Mouse (Mus musculus) kidney, embryonic 14.5 days (tissue): ENCODE results near the gene Ap2b1. TPM values are rescaled to one million over a fixed set of nuclear protein-coding genes. Genes with fewer than 3 reads are reported as not detected.

ENCODE experiments used
- ATAC-seq: fragments of 200-750 bp; cut with Nextera tagmentation; 2 replicates; pipeline ENCODE4 v1.8.0; 2017; ENCODE audit warnings: moderate number of reproducible peaks, mild to moderate bottlenecking, moderate TSS enrichment, moderate library complexity; ENCODE audit not compliant: low FRiP score, low TSS enrichment
- H3K27ac ChIP-seq: fragments of 300-500 bp; sonication (generic); 2 replicates; pipeline ENCODE4 v1.5.1; 2014; ENCODE audit warnings: low read depth, mild to moderate bottlenecking, low read length, moderate library complexity, mixed read lengths
- H3K27me3 ChIP-seq: fragments of 300-500 bp; sonication (generic); 2 replicates; pipeline ENCODE4 v1.6.1; 2014; ENCODE audit warnings: mild to moderate bottlenecking, low read length; ENCODE audit not compliant: control insufficient read depth, insufficient read depth
- H3K36me3 ChIP-seq: fragments of 300-500 bp; sonication (generic); 2 replicates; pipeline ENCODE4 v1.6.1; 2014; ENCODE audit warnings: low read length, mixed read lengths; ENCODE audit not compliant: control insufficient read depth, insufficient read depth
- H3K4me1 ChIP-seq: fragments of 300-500 bp; sonication (generic); 2 replicates; pipeline ENCODE4 v1.6.1; 2014; ENCODE audit warnings: low read length, mixed read lengths; ENCODE audit not compliant: control insufficient read depth, insufficient read depth
- H3K4me2 ChIP-seq: fragments of 300-500 bp; sonication (generic); replicated peaks from 2 replicates; pipeline ENCODE4 v1.6.1; 2014; ENCODE audit warnings: low read depth, mild to moderate bottlenecking, low read length
- H3K4me3 ChIP-seq: fragments of 300-500 bp; sonication (generic); 2 replicates; pipeline ENCODE4 v1.5.1; 2014; ENCODE audit warnings: mild to moderate bottlenecking, low read length
- H3K9ac ChIP-seq: fragments of 300-500 bp; sonication (generic); 2 replicates; pipeline ENCODE4 v1.6.1; 2014; ENCODE audit warnings: low read depth, mild to moderate bottlenecking, low read length, moderate library complexity
- H3K9me3 ChIP-seq: fragments of 300-500 bp; sonication (generic); 2 replicates; pipeline ENCODE4 v1.6.1; 2016; ENCODE audit warnings: low read length; ENCODE audit not compliant: control insufficient read depth
- WGBS: fragments of 180-500 bp; shearing (Covaris S2); extraction: QIAGEN DNeasy Blood & Tissue Kit; methylation state at CpG from one replicate; pipeline ENCODE4 v1.1.7; 2014; 5-methylcytosine and 5-hydroxymethylcytosine counted together
- polyA plus RNA-seq: library from polyadenylated mRNA; unstranded; fragments of >200 nt; fragmentation: Nextera tagmentation; extraction: Ambion mirVana; gene quantifications from 2 replicates; pipeline ENCODE4 v1.2.1, GENCODE M21; 2014

Ap2b1 gene
- polyA plus RNA-seq, 1 experiment from 2014 or later, result 83.8 TPM

DNA sequence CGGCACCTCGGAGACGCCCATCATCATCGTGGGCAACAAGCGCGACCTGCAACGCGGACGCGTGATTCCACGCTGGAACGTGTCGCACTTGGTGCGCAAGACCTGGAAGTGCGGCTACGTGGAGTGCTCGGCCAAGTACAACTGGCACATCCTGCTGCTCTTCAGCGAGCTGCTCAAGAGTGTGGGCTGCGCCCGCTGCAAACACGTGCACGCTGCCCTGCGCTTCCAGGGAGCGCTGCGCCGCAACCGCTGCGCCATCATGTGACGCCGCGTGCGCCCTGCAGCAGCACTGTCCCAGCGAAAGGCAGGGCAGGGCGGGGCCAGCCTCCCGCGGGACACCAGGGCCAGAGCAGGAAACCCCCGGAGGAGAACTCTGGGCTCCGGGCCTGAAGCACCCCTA, 119.7 kb downstream of the Ap2b1 start:
- ATAC-seq, result no peak
- H3K27ac ChIP-seq, result no peak overlapping the region
- H3K4me2 ChIP-seq, result peak overlapping the region; percentile 10; the same call in 1 of the 2 replicates
- H3K9ac ChIP-seq, result no peak overlapping the region
- peak overlapping the region; percentile 14; the same call in 1 of the 2 replicates for H3K4me3 ChIP-seq
- H3K36me3 ChIP-seq, result no peaks in the 10 kb centered on the region
- no peaks in the 10 kb centered on the region for H3K9me3 ChIP-seq
- peaks cover 39% of the 10 kb centered on the region for H3K27me3 ChIP-seq
- H3K4me1 ChIP-seq, result no peaks in the 10 kb centered on the region
- WGBS, result 6% methylated on average over 37 of the region's 38 CpGs

DNA sequence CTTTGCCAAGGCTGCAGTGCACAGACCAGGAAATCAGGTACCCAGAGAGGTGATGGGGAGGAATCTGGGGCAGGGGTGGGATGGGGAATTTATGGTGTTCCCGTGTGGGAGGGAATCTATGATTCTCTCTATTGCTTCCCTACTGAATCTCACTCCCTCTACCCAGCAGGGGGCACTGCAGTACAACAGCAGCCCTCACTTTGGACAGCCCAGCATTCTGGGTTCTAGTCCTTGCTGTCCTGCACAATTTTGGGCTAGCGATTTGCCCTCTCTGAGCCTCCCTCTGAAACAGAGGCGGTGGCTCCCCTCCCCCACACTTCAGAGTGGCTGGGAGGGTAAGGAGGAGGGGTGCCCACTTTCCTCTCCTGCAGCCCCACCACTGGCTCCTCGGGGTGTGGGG, 121.5 kb downstream of the Ap2b1 start:
- Histone ChIP-seq H3K27me3 (peaks cover 39% of the 10 kb centered on the region), H3K4me1 (no peaks in the 10 kb centered on the region), H3K4me2 (no peak overlapping the region), H3K9me3 (no peaks in the 10 kb centered on the region), H3K9ac (no peak overlapping the region), H3K27ac (no peak overlapping the region), H3K4me3 (no peak overlapping the region), H3K36me3 (no peaks in the 10 kb centered on the region)
- ATAC-seq, result no peak
- 45% methylated on average over 4 of the region's 4 CpGs for WGBS

DNA sequence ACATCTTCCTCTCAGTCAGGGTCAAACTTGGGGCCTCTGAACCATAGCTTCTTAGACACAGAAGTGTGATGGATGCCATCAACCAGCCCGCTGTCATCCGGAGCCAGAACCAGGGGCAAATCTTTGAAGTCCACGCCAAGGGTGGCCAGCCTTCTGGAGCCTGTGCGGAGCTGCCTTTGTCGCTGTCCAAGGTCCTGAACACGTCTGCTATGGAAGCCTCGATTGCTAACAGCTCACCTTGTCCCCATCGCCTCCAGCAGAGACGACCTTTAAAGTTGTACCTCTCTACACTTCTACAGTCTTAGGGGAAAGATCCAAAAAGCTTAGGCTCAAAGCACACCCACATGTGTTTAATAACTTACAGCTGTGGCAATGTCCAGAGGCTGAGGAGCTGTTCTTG, 122.5 kb downstream of the Ap2b1 start:
- Histone ChIP-seq H3K36me3 (no peaks in the 10 kb centered on the region), H3K27ac (no peak overlapping the region), H3K27me3 (peaks cover 39% of the 10 kb centered on the region), H3K4me1 (no peaks in the 10 kb centered on the region), H3K4me2 (no peak overlapping the region), H3K4me3 (no peak overlapping the region), H3K9me3 (no peaks in the 10 kb centered on the region), H3K9ac (no peak overlapping the region)
- ATAC-seq, result no peak
- WGBS, result 2% methylated on average over 9 of the region's 9 CpGs

DNA sequence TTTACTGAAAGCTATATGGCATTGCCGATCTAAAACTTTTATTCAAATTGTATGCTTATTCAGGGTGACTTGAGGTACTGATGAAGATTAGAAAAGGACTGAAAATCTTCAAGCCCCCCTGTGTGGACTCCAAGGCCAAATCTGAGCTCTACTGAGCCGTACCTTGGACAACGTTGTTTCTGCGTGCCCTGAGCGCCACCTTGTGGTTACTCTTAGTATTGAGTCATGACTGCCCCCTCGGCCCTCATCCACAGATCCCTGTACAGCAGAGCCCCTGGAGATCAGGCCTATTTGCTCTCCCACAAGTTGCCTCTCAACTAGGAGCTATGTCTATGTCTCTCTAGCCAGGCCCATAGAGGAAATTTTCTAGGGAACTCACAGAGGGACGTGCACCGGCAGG, 125.9 kb downstream of the Ap2b1 start:
- no peaks in the 10 kb centered on the region for H3K36me3 ChIP-seq
- no peaks in the 10 kb centered on the region for H3K4me1 ChIP-seq
- no peak overlapping the region for H3K4me3 ChIP-seq
- H3K27me3 ChIP-seq, result peaks cover 23% of the 10 kb centered on the region
- H3K9ac ChIP-seq, result no peak overlapping the region
- WGBS, result 8% methylated on average over 8 of the region's 8 CpGs
- H3K9me3 ChIP-seq, result no peaks in the 10 kb centered on the region
- H3K27ac ChIP-seq, result no peak overlapping the region
- H3K4me2 ChIP-seq, result no peak overlapping the region
- no peak for ATAC-seq

DNA sequence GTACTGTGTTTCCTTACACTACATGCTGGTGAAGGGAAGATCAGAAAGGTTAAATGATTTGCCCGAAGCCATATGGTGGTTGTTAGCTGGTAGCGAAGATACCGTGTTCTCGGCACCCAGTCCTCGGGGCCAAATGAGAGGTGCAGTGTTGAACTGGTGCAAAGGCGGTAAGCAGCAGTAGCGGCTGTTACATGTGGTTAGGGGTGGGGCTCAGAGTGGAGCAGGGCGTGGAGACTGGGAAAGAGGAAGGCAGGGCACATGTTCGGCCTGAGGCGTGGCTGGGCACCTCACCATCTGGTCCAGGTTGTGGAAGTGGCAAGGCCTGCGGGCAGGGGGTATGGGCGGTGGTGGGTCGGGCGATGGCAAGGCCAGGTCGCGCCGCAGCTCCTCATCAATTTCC, 128.1 kb downstream of the Ap2b1 start:
- H3K27me3 ChIP-seq, result peaks cover 7% of the 10 kb centered on the region
- H3K9ac ChIP-seq, result no peak overlapping the region
- ATAC-seq, result no peak
- no peaks in the 10 kb centered on the region for H3K36me3 ChIP-seq
- 20% methylated on average over 16 of the region's 17 CpGs for WGBS
- no peaks in the 10 kb centered on the region for H3K4me1 ChIP-seq
- H3K9me3 ChIP-seq, result no peaks in the 10 kb centered on the region
- no peak overlapping the region for H3K27ac ChIP-seq
- H3K4me3 ChIP-seq, result no peak overlapping the region
- no peak overlapping the region for H3K4me2 ChIP-seq

DNA sequence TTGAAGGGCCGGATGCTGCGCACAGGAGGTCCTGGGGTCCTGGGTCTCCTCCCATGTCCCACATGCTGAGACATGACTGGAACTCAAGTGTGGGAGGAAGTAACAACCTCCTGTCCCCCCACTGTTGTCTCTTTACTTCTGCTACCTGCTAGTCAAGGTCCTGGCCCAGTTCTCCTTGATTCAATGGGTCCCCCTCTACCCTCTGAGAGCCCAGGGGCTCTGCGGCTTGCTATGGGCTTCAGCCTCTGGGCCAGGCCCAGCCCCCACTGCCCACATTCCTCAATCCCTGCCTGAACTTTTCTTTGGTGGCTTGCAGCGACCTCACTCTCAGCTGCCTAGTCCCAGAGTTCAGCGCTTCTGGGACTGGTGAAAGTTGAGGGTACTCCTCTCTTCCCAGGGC, 130.5 kb downstream of the Ap2b1 start, which contains the start of gene Gas2l2:
TSS of gene Gas2l2 (minus strand) at position 101 of the 400 bp plus-strand sequence.
- no peak within 1 kb of the TSS for H3K4me3 ChIP-seq
- no peaks in the 10 kb centered on the region for H3K4me1 ChIP-seq
- H3K36me3 ChIP-seq, result no peaks in the 10 kb centered on the region
- H3K4me2 ChIP-seq, result no peak within 1 kb of the TSS
- H3K27me3 ChIP-seq, result peaks cover 7% of the 10 kb centered on the region
- 60% methylated on average over 5 of the region's 5 CpGs for WGBS
- no peak within 1 kb of the TSS for H3K27ac ChIP-seq
- H3K9ac ChIP-seq, result no peak within 1 kb of the TSS
- no peak for ATAC-seq
- no peaks in the 10 kb centered on the region for H3K9me3 ChIP-seq

DNA sequence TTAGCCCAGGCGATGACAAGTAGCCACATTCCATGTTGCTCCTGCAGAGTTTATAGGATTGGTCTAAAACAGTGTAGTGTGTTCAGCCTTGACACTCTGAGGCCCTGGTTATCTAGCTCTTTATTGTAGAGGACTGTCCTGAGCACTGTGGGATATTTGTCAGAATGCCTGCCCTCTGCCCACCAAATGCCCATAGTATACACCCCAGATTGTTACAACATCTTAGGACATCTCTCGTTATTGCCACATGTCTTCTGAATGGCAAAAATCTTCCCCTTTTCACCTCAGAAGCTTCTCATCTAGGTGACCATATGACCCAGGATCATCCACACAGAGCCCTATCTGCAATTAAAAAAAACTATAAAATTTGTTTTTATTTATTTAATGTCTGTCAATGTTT, 133.7 kb downstream of the Ap2b1 start:
- H3K4me1 ChIP-seq, result no peaks in the 10 kb centered on the region

DNA sequence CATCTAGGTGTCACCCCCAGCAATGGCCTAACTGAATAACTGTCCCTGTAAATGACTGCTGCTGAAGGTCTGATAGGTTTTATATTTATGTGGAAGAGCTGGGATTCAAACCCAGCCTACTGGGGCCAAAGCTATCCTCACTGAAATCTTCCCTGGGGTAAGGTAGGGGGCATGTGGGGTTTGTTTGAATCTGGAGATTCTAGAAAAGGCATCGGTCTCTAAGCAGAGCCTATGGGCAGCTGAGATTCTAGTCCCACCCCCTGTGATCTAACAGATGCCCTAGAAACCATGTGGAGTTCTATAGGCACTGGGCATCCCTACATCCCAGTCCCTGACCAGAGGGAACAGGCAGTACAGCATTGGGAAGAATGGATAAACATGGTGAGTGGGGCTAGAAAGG, 138.6 kb downstream of the Ap2b1 start, which contains the start of gene 1700020L24Rik:
TSS of gene 1700020L24Rik (plus strand) at position 301 of the 400 bp plus-strand sequence.
- no peak within 1 kb of the TSS for H3K4me3 ChIP-seq
- H3K27me3 ChIP-seq, result peaks cover 15% of the 10 kb centered on the region
- 84% methylated on average over 1 of the region's 1 CpGs for WGBS
- no peak within 1 kb of the TSS for H3K4me2 ChIP-seq
- no peak within 1 kb of the TSS for H3K27ac ChIP-seq
- no peaks in the 10 kb centered on the region for H3K4me1 ChIP-seq
- ATAC-seq, result no peak
- no peak within 1 kb of the TSS for H3K9ac ChIP-seq
- no peaks in the 10 kb centered on the region for H3K36me3 ChIP-seq
- H3K9me3 ChIP-seq, result no peaks in the 10 kb centered on the region

More for the DNA sequence above, 133.7 kb downstream of the Ap2b1 start:
- no peak for ATAC-seq
- no peak overlapping the region for H3K27ac ChIP-seq
- H3K27me3 ChIP-seq, result no peaks in the 10 kb centered on the region
- no peaks in the 10 kb centered on the region for H3K36me3 ChIP-seq
- H3K4me3 ChIP-seq, result no peak overlapping the region
- H3K4me2 ChIP-seq, result no peak overlapping the region
- no peak overlapping the region for H3K9ac ChIP-seq
- 82% methylated on average over 2 of the region's 2 CpGs for WGBS
- H3K9me3 ChIP-seq, result no peaks in the 10 kb centered on the region

DNA sequence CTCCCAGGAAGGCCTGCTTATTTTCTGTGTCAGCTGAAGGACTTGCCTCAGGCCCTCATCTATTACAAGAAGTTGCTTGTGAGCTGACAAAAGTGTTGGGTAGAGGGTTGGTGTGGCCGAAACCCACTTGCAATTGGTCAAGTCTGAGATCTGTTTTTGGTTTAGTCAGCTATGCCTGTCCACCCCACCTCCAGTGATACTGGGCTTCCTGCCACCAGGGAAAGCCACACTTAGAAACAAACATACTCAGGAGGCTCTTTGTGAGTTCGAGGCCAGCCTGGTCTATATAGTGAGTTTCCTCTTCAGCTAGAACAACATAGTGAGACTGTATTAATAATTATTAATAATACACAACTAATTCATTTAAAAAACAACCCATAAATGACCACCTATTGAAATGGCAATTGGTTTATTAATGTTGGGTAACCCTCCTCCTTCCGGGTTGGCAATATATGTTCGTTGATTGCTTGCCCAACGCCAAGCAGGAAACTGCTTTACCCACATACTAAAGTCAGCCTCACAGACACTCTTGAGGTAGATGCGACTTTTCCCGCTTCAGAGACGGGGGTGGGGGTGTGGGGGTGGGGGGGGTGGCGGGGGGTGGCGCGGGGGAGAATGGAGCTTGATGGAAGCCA, 140.7 kb downstream of the Ap2b1 start:
- Histone ChIP-seq H3K9ac (no peak overlapping the region), H3K36me3 (no peaks in the 10 kb centered on the region), H3K9me3 (no peaks in the 10 kb centered on the region), H3K27ac (no peak overlapping the region), H3K4me1 (no peaks in the 10 kb centered on the region), H3K4me3 (peak overlapping the region; percentile 48; the same call in 1 of the 2 replicates), H3K4me2 (peak overlapping the region; percentile 84), H3K27me3 (peaks cover 33% of the 10 kb centered on the region)
- no peak for ATAC-seq
- 30% methylated on average over 11 of the region's 11 CpGs for WGBS
